Comparison of ENCODE assay signal across 8 mouse cellular contexts in the genomic region with DNA sequence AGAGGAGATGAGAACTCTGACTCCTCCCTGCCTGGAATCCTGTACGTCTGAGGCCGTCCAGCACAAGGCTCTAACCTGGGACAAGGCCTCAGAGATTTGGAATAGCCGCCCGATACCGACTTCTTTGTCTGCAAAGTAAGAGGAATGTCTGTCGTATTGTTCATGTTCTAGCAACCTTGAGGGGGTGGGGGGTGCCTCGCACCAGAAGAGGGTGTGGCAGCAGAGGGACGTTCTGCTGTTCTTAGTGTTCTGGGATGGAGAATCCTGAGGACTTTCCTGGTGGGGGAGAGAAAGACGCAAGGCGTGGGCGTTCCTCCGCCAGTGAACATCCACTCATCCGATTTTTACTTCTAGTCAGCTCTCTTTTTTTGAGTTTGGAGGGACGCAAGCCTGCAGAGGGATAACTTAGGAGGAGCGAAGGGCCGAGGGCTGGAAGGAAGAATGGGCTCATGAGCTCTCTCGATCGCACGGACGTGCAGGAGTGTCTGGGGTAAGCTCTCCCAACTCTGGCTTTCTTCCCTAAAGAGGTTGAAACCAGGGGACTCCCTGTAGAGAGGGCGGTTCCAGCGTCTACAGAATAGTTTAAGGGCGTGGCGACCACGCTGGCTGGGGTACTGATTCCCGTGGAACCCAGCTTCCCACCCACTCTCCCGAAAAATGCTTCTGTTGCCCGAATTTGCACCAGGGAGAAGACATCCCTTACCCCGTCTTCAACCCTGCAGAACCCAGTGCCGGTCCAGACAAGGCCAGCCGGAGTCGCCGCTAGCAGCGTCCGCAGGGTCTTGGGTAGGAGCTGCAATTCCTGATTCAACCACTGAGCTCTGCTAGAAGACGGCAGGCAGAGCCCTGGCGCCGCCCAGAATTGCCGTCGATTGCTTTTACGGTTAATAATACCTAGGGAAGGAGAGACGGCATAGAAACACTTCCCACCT. TPM values are rescaled to one million over a fixed set of nuclear protein-coding genes. Genes with fewer than 3 reads are reported as not detected.
DNase-seq lines count a peak whose midpoint lies in the region; ATAC-seq and TF ChIP-seq lines count a peak whose summit lies in the region.

A gene (minus strand): TSS at position 791 of the 932 bp plus-strand sequence.
A gene (minus strand): TSS at position 804 of the 932 bp plus-strand sequence.

- peak; percentile 7; the same call in 1 of the 2 replicates for TF ChIP-seq POLR2A in small intestine, adult 2 months (IDR thresholded peaks at IDR 0.05; ENCODE audit: low read depth, low read length)

- no peak within 1 kb of the TSS for H3K27ac ChIP-seq in small intestine, adult 2 months (ENCODE audit: insufficient read depth, low read depth, low read length)

- no peak for ATAC-seq in frontal cortex, adult (ENCODE audit: low TSS enrichment)
- ATAC-seq in common myeloid progenitor, adult 5-6 weeks (replicated peaks; ENCODE audit: low read depth, poor library complexity, severe bottlenecking), result peak; percentile 78
- ATAC-seq in megakaryocyte-erythroid progenitor cell, adult 5-6 weeks (replicated peaks; ENCODE audit: low FRiP score, low TSS enrichment, poor library complexity, severe bottlenecking), result peak; percentile 70

- peak in 1 of 2 experiments; percentile 66 for DNase-seq in frontal cortex, adult 2 months (ENCODE audit: extremely low spot score in 1 of 2, low spot score in 1 of 2)
- peak; percentile 55 for DNase-seq in gastrocnemius, postnatal 25 days
- DNase-seq in induced T-regulatory cell, adult 2 months (ENCODE audit: low read depth), result peak; percentile 83
- no peak for DNase-seq in left cerebral cortex, postnatal 36 days (ENCODE audit: low spot score in 2 of 2)

- peak within 1 kb of the TSS; percentile 66 for H3K4me3 ChIP-seq in small intestine, adult 2 months (ENCODE audit: low read depth, low read length)

- intact Hi-C loops in left cerebral cortex, postnatal 36 days (cut with DNase I), result loop anchor here (1.0 to 2.0 kb wide), 3 partner anchors 137 to 165 kb away; no protein-coding TSS in a partner anchor

- peaks cover 46% of the 10 kb centered on the region for H3K27me3 ChIP-seq in small intestine, adult 2 months (ENCODE audit: control insufficient read depth, insufficient read depth, low read length)

- WGBS in small intestine, adult 2 months, result 6% methylated on average over 42 of the region's 42 CpGs

- no peaks in the 10 kb centered on the region for H3K4me1 ChIP-seq in small intestine, adult 2 months (ENCODE audit: control insufficient read depth, insufficient read depth, insufficient read length, low read length)

- H3K36me3 ChIP-seq in small intestine, adult 2 months (ENCODE audit: control insufficient read depth, insufficient read depth, low read length), result no peaks in the 10 kb centered on the region

- TF ChIP-seq CTCF in small intestine, adult 2 months (IDR thresholded peaks at IDR 0.05; ENCODE audit: extremely low read depth, insufficient read length, insufficient replicate concordance, low read depth, low read length), result peak; percentile 43; the same call in 1 of the 2 replicates

RNA-seq across cellular contexts. Expression of the first gene that starts in this region (rescaled TPM):
- 96.8 and 108 TPM in 2 replicates for polyA plus RNA-seq in frontal cortex, adult 2 months (2012; rRNA removed)
- 1.4 TPM in 1 of 2 replicates, not detected in the other for total RNA-seq in common myeloid progenitor, adult 5-6 weeks (2017)
- 10 to 100 TPM; 29.4 to 35.7 TPM for total RNA-seq in gastrocnemius, postnatal 25 days (2021)
- total RNA-seq in left cerebral cortex, postnatal 36 days (2021), result 10 to 100 TPM; 13.8 to 16.8 TPM
- not detected in 2 replicates for total RNA-seq in megakaryocyte-erythroid progenitor cell, adult 5-6 weeks (2014; fragmentation: Nextera tagmentation)
- 0.27 TPM in 1 of 2 replicates, not detected in the other for total RNA-seq in megakaryocyte-erythroid progenitor cell, adult 5-6 weeks (2017)
- polyA plus RNA-seq in small intestine, adult 2 months (2012; rRNA removed), result 27.5 and 31.4 TPM in 2 replicates

RNA-seq across cellular contexts. Expression of the second gene that starts in this region (rescaled TPM):
- polyA plus RNA-seq in frontal cortex, adult 2 months (2012; rRNA removed), result 38.6 and 42.5 TPM in 2 replicates
- total RNA-seq in common myeloid progenitor, adult 5-6 weeks (2017), result not detected in 2 replicates
- total RNA-seq in gastrocnemius, postnatal 25 days (2021), result 1 to 10 TPM; 4.2 to 4.6 TPM
- total RNA-seq in left cerebral cortex, postnatal 36 days (2021), result 10 to 100 TPM; 75.1 to 80.7 TPM
- total RNA-seq in megakaryocyte-erythroid progenitor cell, adult 5-6 weeks (2014; fragmentation: Nextera tagmentation), result 0.07 TPM in 1 of 2 replicates, not detected in the other
- not detected in 2 replicates for total RNA-seq in megakaryocyte-erythroid progenitor cell, adult 5-6 weeks (2017)
- 0.91 and 1.3 TPM in 2 replicates for polyA plus RNA-seq in small intestine, adult 2 months (2012; rRNA removed)

Comparison
In these comparisons a context has a peak if more than half of its experiments do, and no peak if none do; other contexts are left out.
1. RNA of the second gene that starts in this region (total RNA-seq): 75.1 to 80.7 TPM in left cerebral cortex, postnatal 36 days; 4.2 to 4.6 TPM in gastrocnemius, postnatal 25 days, 0.07 TPM in megakaryocyte-erythroid progenitor cell, adult 5-6 weeks and not detected in common myeloid progenitor, adult 5-6 weeks; every median in the first group is over 10 times any median in the second.
2. RNA of the second gene that starts in this region (polyA plus RNA-seq): 38.6 to 42.5 TPM in frontal cortex, adult 2 months; 0.91 to 1.3 TPM in small intestine, adult 2 months; every median in the first group is over 10 times any median in the second.
3. Peak in ATAC-seq in megakaryocyte-erythroid progenitor cell, adult 5-6 weeks; RNA of the genes that start here not detected or under 1 TPM.
4. DNase-seq: peak in gastrocnemius, postnatal 25 days (single experiment) and induced T-regulatory cell, adult 2 months (single experiment); none in left cerebral cortex, postnatal 36 days (0 of 2).